Mouse (Mus musculus) midbrain, embryonic 11.5 days (tissue): ENCODE results near the gene Agbl1. TPM values are rescaled to one million over a fixed set of nuclear protein-coding genes. Genes with fewer than 3 reads are reported as not detected.

ENCODE experiments used
- ATAC-seq: fragments of 200-750 bp; cut with Nextera tagmentation; 2 replicates; pipeline ENCODE4 v1.8.0; 2017; ENCODE audit warnings: moderate TSS enrichment, moderate library complexity; ENCODE audit not compliant: low FRiP score
- DNase-seq: peaks from one replicate; pipeline ENCODE4 v3.0.0; 2015; ENCODE audit warnings: low spot score; ENCODE audit errors: missing footprints
- H3K27ac ChIP-seq: fragments of 300-500 bp; sonication (generic); 2 replicates; pipeline ENCODE4 v1.5.1; 2014; ENCODE audit warnings: low read depth, low read length
- H3K27me3 ChIP-seq: fragments of 300-500 bp; sonication (generic); 2 replicates; pipeline ENCODE4 v1.6.1; 2014; ENCODE audit warnings: mild to moderate bottlenecking, low read length, moderate library complexity, mixed read lengths; ENCODE audit not compliant: control insufficient read depth, insufficient read depth
- H3K36me3 ChIP-seq: fragments of 300-500 bp; sonication (generic); 2 replicates; pipeline ENCODE4 v1.6.1; 2014; ENCODE audit warnings: mild to moderate bottlenecking, low read length, moderate library complexity, mixed read lengths; ENCODE audit not compliant: control insufficient read depth, insufficient read depth
- H3K4me1 ChIP-seq: fragments of 300-500 bp; sonication (generic); 2 replicates; pipeline ENCODE4 v1.6.1; 2014; ENCODE audit warnings: low read length; ENCODE audit not compliant: control insufficient read depth, insufficient read depth
- H3K4me2 ChIP-seq: fragments of 300-500 bp; sonication (generic); 2 replicates; pipeline ENCODE4 v1.6.1; 2014; ENCODE audit warnings: mild to moderate bottlenecking, moderate library complexity
- H3K4me3 ChIP-seq: fragments of 300-500 bp; sonication (generic); 2 replicates; pipeline ENCODE4 v1.5.1; 2014; ENCODE audit warnings: low read depth, low read length
- H3K9ac ChIP-seq: fragments of 300-500 bp; sonication (generic); 2 replicates; pipeline ENCODE4 v1.6.1; 2014; ENCODE audit warnings: low read length
- H3K9me3 ChIP-seq: fragments of 300-500 bp; sonication (generic); 2 replicates; pipeline ENCODE4 v1.6.1; 2016; ENCODE audit warnings: low read length; ENCODE audit not compliant: control insufficient read depth
- WGBS: fragments of 180-500 bp; shearing (Covaris S2); extraction: QIAGEN DNeasy Blood & Tissue Kit; methylation state at CpG from one replicate; pipeline ENCODE4 v1.1.7; 2014; 5-methylcytosine and 5-hydroxymethylcytosine counted together
- polyA plus RNA-seq: library from polyadenylated mRNA; unstranded; fragments of >200 nt; fragmentation: Nextera tagmentation; extraction: Ambion mirVana; gene quantifications from 2 replicates; pipeline ENCODE4 v1.2.1, GENCODE M21; 2014

Gene Agbl1
- polyA plus RNA-seq, 1 experiment from 2014 or later = not detected

GRCm38 (mm10) chr7:76354510-76354909, 124.8 kb downstream of the Agbl1 start:
- H3K4me3 ChIP-seq = no peak overlapping the region
- H3K36me3 ChIP-seq = no peaks in the 10 kb centered on the region
- no peak overlapping the region for H3K27ac ChIP-seq
- no peak overlapping the region for H3K4me2 ChIP-seq
- no peaks in the 10 kb centered on the region for H3K9me3 ChIP-seq
- H3K27me3 ChIP-seq = no peaks in the 10 kb centered on the region
- H3K9ac ChIP-seq = no peak overlapping the region
- DNase-seq = peak; percentile 88
- H3K4me1 ChIP-seq = no peaks in the 10 kb centered on the region
- WGBS = 33% methylated on average over 3 of the region's 3 CpGs
- no peak for ATAC-seq

GRCm38 (mm10) chr7:76371269-76371668, 141.6 kb downstream of the Agbl1 start:
- WGBS = 71% methylated on average over 4 of the region's 4 CpGs
- Histone ChIP-seq H3K4me1 (no peaks in the 10 kb centered on the region), H3K27ac (no peak overlapping the region), H3K9ac (no peak overlapping the region), H3K27me3 (no peaks in the 10 kb centered on the region), H3K36me3 (no peaks in the 10 kb centered on the region), H3K9me3 (no peaks in the 10 kb centered on the region), H3K4me2 (no peak overlapping the region), H3K4me3 (no peak overlapping the region)
- ATAC-seq (peak; percentile 19; the same call in 1 of the 2 replicates), DNase-seq (no peak)

GRCm38 (mm10) chr7:76379493-76379892, 149.8 kb downstream of the Agbl1 start:
- no peak overlapping the region for H3K27ac ChIP-seq
- no peaks in the 10 kb centered on the region for H3K36me3 ChIP-seq
- H3K27me3 ChIP-seq = no peaks in the 10 kb centered on the region
- H3K4me3 ChIP-seq = no peak overlapping the region
- 94% methylated on average over 3 of the region's 3 CpGs for WGBS
- no peak overlapping the region for H3K4me2 ChIP-seq
- no peaks in the 10 kb centered on the region for H3K4me1 ChIP-seq
- ATAC-seq (no peak), DNase-seq (no peak)
- no peaks in the 10 kb centered on the region for H3K9me3 ChIP-seq
- no peak overlapping the region for H3K9ac ChIP-seq

- DNase-seq (peak; percentile 39), ATAC-seq (no peak)
- Histone ChIP-seq H3K9ac (no peak overlapping the region), H3K36me3 (no peaks in the 10 kb centered on the region), H3K4me3 (no peak overlapping the region), H3K4me2 (no peak overlapping the region), H3K27me3 (no peaks in the 10 kb centered on the region), H3K27ac (no peak overlapping the region), H3K9me3 (no peaks in the 10 kb centered on the region), H3K4me1 (no peaks in the 10 kb centered on the region)
- WGBS = 79% methylated on average over 2 of the region's 2 CpGs
These were observed 152.3 kb downstream of the Agbl1 start for GRCm38 (mm10) chr7:76381986-76382385.

GRCm38 (mm10) chr7:76389240-76389639, 159.6 kb downstream of the Agbl1 start:
- Histone ChIP-seq H3K9me3 (no peaks in the 10 kb centered on the region), H3K9ac (no peak overlapping the region), H3K27ac (no peak overlapping the region), H3K4me2 (no peak overlapping the region), H3K4me3 (no peak overlapping the region), H3K36me3 (no peaks in the 10 kb centered on the region), H3K27me3 (no peaks in the 10 kb centered on the region), H3K4me1 (peaks cover 6% of the 10 kb centered on the region)
- ATAC-seq (no peak), DNase-seq (peak; percentile 75)
- WGBS = 76% methylated on average over 5 of the region's 5 CpGs

GRCm38 (mm10) chr7:76392296-76392940, 162.7 kb downstream of the Agbl1 start:
- no peak for DNase-seq
- WGBS = 22% methylated on average over 15 of the region's 15 CpGs
- ATAC-seq = peak; percentile 72

GRCm38 (mm10) chr7:76392941-76393817, 163.5 kb downstream of the Agbl1 start:
- H3K27ac ChIP-seq = peak overlapping the region; percentile 22; the same call in 1 of the 2 replicates
- ATAC-seq (peak; percentile 93), DNase-seq (peak; percentile 96)
- H3K9me3 ChIP-seq = no peaks in the 10 kb centered on the region
- peaks cover 6% of the 10 kb centered on the region for H3K4me1 ChIP-seq
- H3K4me2 ChIP-seq = peak overlapping the region; percentile 49
- no peaks in the 10 kb centered on the region for H3K36me3 ChIP-seq
- WGBS = 7% methylated on average over 15 of the region's 15 CpGs
- H3K9ac ChIP-seq = peak overlapping the region; percentile 43; the same call in 1 of the 2 replicates
- no peaks in the 10 kb centered on the region for H3K27me3 ChIP-seq
- H3K4me3 ChIP-seq = peak overlapping the region; percentile 25

More at GRCm38 (mm10) chr7:76392296-76392940, 162.7 kb downstream of the Agbl1 start:
- Histone ChIP-seq H3K4me3 (peak overlapping the region; percentile 25), H3K4me2 (peak overlapping the region; percentile 49), H3K36me3 (no peaks in the 10 kb centered on the region), H3K9ac (no peak overlapping the region), H3K9me3 (no peaks in the 10 kb centered on the region), H3K4me1 (peaks cover 6% of the 10 kb centered on the region), H3K27me3 (no peaks in the 10 kb centered on the region), H3K27ac (no peak overlapping the region)

GRCm38 (mm10) chr7:76407930-76408557, 178.4 kb downstream of the Agbl1 start:
- H3K27me3 ChIP-seq = no peaks in the 10 kb centered on the region
- H3K36me3 ChIP-seq = no peaks in the 10 kb centered on the region
- H3K4me2 ChIP-seq = no peak overlapping the region
- WGBS = 57% methylated on average over 4 of the region's 4 CpGs
- no peak overlapping the region for H3K4me3 ChIP-seq
- no peaks in the 10 kb centered on the region for H3K4me1 ChIP-seq
- no peak overlapping the region for H3K27ac ChIP-seq
- peak; percentile 72 for DNase-seq
- no peak overlapping the region for H3K9ac ChIP-seq
- ATAC-seq = peak; percentile 48; the same call in 1 of the 2 replicates
- no peaks in the 10 kb centered on the region for H3K9me3 ChIP-seq
